Mouse (Mus musculus) liver, postnatal 0 days (tissue): ENCODE results near the gene Atp2b1.

Experiments
- CTCF ChIP-seq: sonication (generic); IDR thresholded peaks from 2 replicates; pipeline ENCODE4 v1.5.1; 2016; ENCODE audit warnings: antibody characterized with exemption, low read depth
- EP300 ChIP-seq: IDR thresholded peaks from 2 replicates; pipeline ENCODE4 v1.6.1; 2016; ENCODE audit warnings: antibody characterized with exemption, low read depth, mild to moderate bottlenecking

DNA sequence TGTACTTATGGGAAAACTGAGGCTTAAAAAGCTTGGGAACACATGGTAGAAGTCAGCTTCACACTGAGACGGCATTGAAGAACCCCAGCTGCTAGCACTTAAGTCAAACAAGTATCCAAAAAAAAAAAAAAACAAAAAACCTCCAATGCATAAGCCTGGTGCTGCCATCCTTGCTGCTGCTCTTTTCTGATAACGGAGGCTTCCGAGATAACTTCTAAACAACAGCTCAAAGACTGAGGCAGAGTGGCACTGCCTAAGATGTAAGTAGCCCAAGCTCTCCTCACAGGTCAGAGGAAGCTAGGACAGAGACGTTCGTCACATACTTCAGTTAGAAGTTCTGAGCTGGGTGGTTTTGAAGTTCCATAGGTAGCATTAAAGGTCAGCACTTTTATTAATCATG lies 113.3 kb downstream of the Atp2b1 start:
- no peak for TF ChIP-seq CTCF
- TF ChIP-seq EP300 = 0 out of 2 replicates have a peak, but pooled peaks have one; percentile 15
